Mouse (Mus musculus): ENCODE measurements at regions not wholly inside any gene's neighbourhood (a gene's known extent, or its start where the extent isn't known, plus 50 kb on each side); places are given as distances from the start of the nearest gene placed in this dataset.

DNA sequence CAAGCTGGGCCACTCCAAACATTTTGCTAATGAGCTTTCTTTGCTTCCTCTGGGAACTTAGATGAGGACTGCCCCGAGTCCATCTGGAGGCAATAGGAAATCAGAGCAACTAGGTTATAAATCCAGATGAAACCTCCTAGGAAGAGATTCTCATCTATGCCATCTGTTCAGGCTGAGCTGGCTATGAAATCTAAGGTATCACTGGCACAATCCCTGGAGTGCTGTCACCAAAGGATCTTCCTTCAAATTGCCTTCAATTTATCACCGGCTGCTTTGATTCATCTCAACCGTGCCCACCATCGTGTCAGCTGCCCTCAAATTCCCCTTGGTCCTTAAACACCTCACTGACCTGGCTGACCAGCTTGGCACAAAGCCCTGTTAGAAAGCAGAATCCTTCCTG lies 87.8 kb upstream of the Krr1 start:
- DNase-seq (ENCODE audit: low spot score): no peak

DNA sequence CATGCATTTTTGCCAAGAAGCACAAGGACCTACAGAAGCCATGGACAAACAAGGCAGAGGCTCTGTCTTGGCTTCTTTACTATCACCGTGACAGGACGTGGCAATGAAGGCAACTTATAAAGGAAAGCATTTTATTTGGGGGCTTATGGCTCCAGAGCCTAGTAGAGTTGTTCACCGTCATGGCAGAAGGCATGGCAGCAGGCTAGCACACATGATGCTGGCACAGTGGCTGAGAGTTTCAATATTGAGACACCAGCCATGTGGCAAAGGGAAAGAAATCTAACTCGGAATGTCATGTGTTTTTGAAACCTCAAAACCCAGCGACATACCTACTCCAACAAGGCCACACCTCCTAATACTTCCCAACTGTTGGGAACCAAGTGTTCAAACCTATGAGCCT lies 83.4 kb upstream of the Krr1 start:
- no peak for DNase-seq (ENCODE audit: low spot score)

DNA sequence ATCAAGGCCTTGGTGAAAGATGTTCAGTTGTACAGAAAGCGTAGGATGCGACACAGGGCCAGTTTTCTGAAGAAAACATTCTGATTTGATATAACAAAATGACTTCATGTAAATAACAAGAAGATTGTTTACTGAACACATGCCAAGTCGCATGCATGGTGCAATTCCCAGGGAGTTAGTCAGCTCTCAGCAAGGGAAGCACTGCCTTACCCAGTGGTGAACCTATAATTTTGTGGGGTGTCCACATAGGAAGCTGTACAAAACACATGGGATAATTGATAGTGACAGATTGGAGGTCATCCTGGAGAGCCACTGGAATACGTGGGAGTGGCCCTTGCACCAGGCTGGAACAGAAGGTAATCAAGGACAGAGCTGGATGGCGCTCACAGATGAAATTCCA lies 79.0 kb upstream of the Krr1 start:
- DNase-seq (ENCODE audit: low spot score): no peak

DNA sequence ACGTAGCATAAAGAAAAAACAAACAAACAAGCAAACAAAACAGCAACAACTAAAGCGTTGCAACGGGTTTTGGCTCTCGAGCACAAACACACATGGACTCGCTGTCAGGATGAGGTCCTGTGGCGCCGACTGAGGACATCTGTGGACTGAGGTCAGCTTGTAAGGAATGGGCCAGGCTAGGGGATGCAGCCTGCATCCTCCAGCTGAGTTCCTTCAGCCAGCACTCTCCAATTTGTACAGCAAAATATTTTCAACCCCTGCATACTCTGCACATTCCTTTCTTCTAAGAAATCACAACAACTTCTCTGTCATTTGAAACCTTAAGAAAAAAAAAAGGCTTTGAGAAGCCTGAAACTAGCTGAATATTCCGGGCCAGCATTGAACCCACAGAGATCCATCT lies 78.5 kb upstream of the Krr1 start:
- DNase-seq (ENCODE audit: low spot score): no peak

DNA sequence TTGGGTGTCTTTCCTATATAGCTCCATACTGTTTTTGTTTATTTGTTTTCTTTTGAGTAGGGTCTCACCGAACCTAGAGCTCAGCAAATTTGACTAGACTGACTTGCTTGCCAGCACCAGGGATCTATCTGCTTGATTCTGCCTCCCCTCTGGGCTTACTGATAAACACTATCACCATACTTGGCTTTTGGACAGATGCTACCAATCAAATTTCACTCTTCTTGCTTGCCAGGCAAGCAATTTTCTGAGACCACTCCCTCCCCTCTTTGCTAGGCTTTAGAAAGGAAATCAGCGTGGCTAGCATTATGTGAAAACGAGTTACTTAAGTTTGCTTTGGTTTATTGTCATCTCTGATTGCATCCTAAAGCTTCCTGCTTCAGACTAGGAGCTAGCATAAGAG lies 75.1 kb upstream of the Krr1 start:
- no peak for DNase-seq (ENCODE audit: low spot score)

DNA sequence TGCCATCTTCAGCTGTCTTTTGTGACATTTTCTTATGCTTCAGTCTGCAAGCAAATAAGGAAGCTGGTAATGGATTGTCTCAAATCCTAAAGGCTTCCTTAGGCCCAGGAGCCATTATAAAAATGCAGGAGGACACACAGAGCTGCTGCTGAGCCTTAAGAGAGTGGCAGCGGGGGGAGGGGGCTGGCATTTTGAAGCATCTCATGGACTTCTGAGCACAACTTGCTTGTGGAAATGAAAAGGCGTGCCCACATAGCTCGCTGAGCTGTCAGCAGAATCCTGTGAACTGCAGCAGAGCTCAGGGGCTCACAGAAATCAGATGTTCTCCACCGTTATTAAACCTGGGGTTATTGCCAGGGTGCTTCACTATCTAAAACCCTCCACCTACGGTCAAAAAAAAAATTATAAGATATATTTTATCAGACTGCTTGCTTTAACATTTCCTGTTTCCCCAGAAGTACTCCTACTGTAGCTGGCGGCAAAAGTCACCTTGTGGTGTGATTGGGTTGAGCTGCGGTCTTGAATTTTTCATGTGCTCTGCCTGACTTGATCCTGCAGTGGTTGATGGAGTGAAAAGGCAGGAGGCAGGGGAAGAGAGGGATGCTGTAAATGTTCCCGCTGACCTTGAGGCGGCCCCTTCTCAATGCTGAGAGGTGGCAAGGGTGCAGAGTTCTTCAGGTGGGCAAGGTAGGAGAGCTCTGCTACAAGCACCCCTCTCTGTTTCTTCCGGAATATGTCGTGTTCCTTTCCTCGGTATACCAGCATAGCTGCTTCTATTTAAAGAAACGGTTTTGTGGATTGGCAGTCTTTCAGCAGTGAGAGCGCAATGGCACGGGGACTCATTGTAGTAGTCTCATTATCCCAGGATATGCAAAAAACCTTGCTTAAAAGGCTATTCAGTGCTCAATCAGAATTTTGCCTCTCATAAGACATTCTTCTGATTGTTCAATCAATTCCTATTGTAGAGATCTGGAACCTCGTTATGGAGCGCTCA lies 71.4 kb upstream of the Krr1 start:
- DNase-seq (ENCODE audit: low spot score): no peak

DNA sequence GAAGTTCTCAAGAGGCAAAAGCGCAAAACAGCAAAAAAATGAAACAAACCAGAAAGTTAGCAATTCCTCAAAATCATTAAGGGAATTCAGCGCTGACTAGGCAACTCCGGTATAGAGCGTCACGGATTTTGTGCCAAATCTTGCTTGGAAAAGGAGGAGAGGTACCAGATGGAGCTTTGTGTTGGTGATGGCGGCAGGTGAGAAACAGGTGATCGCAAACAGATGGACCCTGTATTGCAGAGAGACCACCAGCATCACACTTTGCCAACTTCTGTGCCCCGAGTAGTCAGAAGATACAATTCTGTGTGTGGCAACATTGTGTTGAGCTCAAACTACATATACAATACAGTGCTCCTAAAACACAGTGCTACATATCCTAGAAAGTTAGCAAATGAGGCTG lies 68.5 kb upstream of the Krr1 start:
- DNase-seq (ENCODE audit: low spot score): no peak

DNA sequence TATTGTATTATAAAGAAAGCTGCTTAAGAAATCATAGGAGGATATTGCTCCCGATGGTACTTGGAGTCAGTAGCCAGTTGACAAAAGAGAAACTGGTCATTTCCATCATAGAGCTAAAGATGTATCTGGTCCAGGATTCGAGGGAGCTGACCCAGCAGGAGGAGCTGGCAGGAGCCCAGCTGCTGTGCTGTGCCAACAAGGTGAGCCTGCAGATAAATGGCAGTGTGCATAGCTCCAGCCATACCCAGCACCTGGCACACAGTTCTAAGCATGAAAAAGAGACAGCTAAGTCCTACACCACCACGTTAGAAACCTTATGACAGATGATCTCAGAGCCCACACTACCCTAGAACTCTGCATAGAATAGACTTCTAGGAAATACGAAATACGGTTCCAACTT lies 64.6 kb upstream of the Krr1 start:
- DNase-seq (ENCODE audit: low spot score): no peak

DNA sequence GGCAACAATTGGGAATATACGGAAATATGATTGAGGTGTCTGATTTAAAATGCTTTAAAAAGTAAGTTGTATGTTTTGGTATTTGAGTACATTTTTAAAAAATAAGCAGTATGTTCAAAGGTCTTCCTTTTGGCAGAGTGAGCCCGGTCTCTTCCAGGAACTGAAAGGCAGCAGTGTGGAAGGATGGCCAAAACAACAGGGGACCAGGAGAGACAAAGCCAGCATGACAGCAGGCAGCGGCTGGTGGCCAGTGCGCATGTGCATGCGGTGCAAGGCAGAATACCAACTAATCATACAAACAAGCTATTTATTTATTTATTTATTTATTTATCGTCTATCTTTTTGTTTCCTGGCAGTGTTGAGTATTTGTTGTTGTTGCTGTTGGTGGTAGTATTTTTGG lies 59.9 kb upstream of the Krr1 start:
- DNase-seq (ENCODE audit: low spot score): no peak

DNA sequence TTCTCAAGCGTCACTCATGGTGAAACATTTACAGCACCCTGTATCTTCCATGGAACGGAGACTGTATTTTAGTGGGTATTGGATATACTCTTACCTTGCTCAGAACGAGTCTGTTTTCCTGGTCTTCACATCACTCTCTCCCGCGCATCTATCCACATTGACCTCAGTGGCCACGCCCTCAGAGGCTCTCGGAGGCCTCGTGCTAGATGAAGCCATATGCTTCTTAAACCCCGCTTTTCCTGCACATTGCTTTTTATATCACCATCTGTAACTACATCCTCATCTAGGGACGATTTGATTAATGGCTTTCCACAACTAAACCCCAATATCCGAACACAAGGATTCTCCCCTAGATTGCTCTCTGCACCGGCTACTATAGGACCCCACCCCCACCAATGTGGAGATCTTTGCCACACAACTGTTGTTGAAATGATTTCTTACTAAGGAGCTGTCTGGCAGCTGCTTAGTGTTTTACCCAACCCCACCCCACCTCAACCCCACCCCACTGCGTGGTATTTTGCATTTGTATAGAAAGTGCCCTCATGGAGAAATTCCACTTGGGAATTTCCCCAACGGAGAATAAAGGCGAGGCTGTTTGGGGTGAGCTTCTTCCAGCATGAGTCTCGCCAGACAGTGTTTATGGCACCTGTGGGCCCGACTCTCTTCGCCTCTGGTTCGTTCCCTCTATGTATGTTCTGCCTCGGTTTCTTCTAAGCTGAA lies 59.2 kb upstream of the Krr1 start:
- DNase-seq (ENCODE audit: low spot score): no peak

DNA sequence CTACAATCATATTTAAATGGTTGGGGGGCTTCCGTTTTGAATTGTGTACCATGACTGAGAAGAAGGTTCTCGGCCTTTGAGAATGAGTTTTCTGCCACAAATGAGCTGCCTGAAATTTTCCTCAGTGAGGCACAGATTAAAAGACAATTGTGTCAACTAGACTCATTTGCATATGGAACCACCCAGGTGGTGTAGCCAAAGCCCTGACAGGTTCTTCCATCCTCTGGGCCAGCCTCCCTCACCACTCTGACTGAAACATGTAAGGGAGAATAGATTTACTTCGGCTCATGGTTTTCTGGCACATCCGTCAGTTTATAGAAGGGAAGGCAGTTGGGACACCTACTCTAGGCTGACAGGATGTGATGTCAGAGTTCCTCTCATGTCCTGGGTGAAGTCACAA lies 58.2 kb upstream of the Krr1 start:
- DNase-seq (ENCODE audit: low spot score): no peak

DNA sequence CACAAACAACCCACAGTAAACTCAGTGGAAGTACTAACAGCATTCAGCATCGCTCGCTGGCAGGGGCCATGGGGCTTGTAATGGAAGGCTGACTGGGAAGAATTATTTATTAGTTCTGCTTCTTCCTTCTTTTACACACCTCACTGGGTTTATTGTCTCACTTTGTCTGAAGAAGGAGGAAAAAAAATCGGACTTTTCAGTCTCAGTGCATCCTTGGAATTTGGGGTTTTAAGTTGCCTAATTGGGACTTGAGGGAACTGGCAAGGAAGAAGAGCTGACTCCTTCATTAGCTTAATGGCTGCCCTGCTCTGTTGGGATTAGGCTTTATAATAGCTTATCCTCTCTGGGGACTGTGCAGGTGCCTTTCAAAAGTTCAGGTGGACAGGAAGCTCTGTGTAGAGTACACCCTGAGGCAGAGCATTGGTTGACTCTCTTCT lies 54.4 kb upstream of the Krr1 start:
- DNase-seq (ENCODE audit: low spot score): no peak

DNA sequence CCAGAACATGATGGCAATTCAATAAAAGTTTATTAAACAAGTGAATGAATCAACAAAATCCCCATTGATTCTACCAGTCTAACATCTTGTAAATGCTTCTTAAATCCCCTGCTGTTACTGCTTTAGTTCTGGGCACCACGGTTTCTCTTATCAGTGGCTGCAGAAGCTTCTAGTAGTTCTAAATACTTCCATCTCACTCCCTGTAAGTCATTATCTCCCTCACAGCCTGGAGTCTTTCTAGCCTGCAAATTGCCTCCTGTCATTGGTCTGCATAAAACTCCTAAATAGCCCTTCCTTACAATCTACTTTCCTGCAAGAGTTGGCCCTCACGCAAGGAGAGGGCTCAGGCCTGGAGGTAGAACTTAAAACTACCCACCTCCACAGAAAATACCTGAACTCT lies 53.0 kb upstream of the Krr1 start:
- DNase-seq (ENCODE audit: low spot score): no peak

DNA sequence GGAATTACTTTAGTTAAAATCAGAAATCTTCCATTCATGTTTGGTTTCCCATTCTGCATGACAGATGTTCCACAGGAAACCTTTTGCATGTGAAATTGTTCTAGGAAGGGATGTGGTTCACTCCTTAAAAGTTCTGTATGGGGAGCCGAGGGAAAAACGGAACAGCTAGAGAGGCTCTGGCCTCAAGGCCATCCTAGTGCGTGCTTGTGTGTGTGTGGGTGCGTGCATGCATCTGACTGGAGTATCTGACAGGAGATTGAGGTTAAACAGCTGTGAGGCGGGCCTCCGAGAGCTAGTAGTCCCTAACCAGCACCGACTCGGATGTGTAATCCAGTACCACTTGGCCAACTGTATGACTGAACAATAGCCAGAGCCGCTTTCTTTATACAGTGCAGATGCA lies 51.0 kb upstream of the Krr1 start:
- DNase-seq (ENCODE audit: low spot score): no peak

Data from layer of hippocampus, adult 9-10 months (tissue).